Mouse (Mus musculus) cerebellum, adult (tissue): ENCODE data around the gene Prpf6.

Experiments used
- ATAC-seq: cut with Nextera tagmentation; 2 replicates; pipeline ENCODE4 v1.9.2; 2017; ENCODE audit warnings: mild to moderate bottlenecking, moderate library complexity, mixed read lengths; ENCODE audit not compliant: insufficient number of reproducible peaks, low FRiP score, low TSS enrichment

Gene Prpf6

GRCm38 (mm10) chr2:181594946-181595696, 3.5 kb downstream of the Prpf6 start:
- no peak for ATAC-seq

- ATAC-seq, result no peak
These were observed 4.7 kb downstream of the Prpf6 start for GRCm38 (mm10) chr2:181596221-181596960.

GRCm38 (mm10) chr2:181597378-181598061, 5.9 kb downstream of the Prpf6 start:
- no peak for ATAC-seq

- ATAC-seq, result peak; percentile 19
These were observed 7.0 kb downstream of the Prpf6 start, which contains the start of gene Samd10 for GRCm38 (mm10) chr2:181598454-181599351. Gene Samd10 (minus strand): TSS chr2:181599212.

GRCm38 (mm10) chr2:181600226-181600758, 8.6 kb downstream of the Prpf6 start:
- ATAC-seq, result no peak

GRCm38 (mm10) chr2:181600828-181601750, 9.4 kb downstream of the Prpf6 start:
- ATAC-seq, result peak; percentile 76

GRCm38 (mm10) chr2:181601751-181602145, 10.1 kb downstream of the Prpf6 start:
- no peak for ATAC-seq

- no peak for ATAC-seq
These were observed 10.7 kb downstream of the Prpf6 start for GRCm38 (mm10) chr2:181602367-181602766.

GRCm38 (mm10) chr2:181618761-181619495, 27.3 kb downstream of the Prpf6 start:
- ATAC-seq, result no peak

- no peak for ATAC-seq
These were observed 31.7 kb downstream of the Prpf6 start for GRCm38 (mm10) chr2:181623401-181623800.

- no peak for ATAC-seq
These were observed 36.8 kb downstream of the Prpf6 start for GRCm38 (mm10) chr2:181628471-181628870.

GRCm38 (mm10) chr2:181632624-181633023, 41.0 kb downstream of the Prpf6 start:
- ATAC-seq, result peak; percentile 61; the same call in 1 of the 2 replicates

- no peak for ATAC-seq
These were observed 44.2 kb downstream of the Prpf6 start for GRCm38 (mm10) chr2:181635865-181636264.

GRCm38 (mm10) chr2:181644361-181644760, 52.7 kb downstream of the Prpf6 start:
- ATAC-seq, result no peak

- ATAC-seq, result no peak
These were observed 54.0 kb downstream of the Prpf6 start for GRCm38 (mm10) chr2:181645666-181646065.

- ATAC-seq, result no peak
These were observed 55.2 kb downstream of the Prpf6 start for GRCm38 (mm10) chr2:181646626-181647472.

GRCm38 (mm10) chr2:181648926-181649325, 57.3 kb downstream of the Prpf6 start:
- no peak for ATAC-seq
